Mouse (Mus musculus) G1E (cell line): Measurements from ENCODE around the gene Slc30a4.

Source experiments
- CTCF ChIP-seq: IDR thresholded peaks from 2 replicates; pipeline ENCODE4 v1.5.1; 2012; ENCODE audit warnings: low read depth, low read length, inconsistent platforms, mixed read lengths
- GATA1 ChIP-seq: IDR thresholded peaks from 2 replicates; pipeline ENCODE4 v1.6.1; 2012; ENCODE audit warnings: borderline replicate concordance, low read length, inconsistent platforms, mixed read lengths
- GATA2 ChIP-seq: IDR thresholded peaks from 2 replicates; pipeline ENCODE4 v1.6.1; 2012; ENCODE audit warnings: low read depth, low read length, inconsistent platforms, borderline replicate concordance
- TAL1 ChIP-seq: conservative IDR thresholded peaks from 2 replicates; pipeline ENCODE4 v1.6.1; 2012; ENCODE audit warnings: low read depth, low read length, inconsistent platforms, mixed read lengths

DNA sequence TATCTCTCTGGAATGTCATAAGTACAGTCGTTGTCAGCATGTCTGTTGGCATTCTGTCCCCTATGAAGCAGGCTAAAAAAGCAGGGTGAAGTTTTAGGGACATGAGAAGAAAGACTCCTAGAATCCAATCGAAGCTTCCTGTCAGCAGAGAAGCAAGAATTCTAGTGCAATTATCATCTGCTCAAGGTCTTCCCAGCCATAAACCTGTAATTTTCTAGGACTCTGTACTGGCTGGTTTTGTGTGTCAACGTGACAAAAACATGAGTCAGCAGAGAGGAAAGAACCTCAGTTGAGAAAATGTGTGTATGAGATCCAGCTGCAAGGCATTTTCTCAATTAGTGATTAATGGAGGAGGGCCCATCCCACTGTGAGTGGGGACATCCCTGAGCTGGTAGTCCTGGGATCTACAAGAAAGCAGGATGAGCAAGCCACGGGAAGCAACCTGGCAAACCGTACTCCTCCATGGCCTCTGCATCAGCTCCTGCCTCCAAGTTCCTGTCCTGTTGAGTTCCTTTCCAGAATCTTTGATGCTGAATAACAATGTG, 12.8 kb upstream of the Slc30a4 start:
- TF ChIP-seq CTCF (no peak), GATA1 (no peak), TAL1 (no peak), GATA2 (no peak)
